Mouse (Mus musculus) spleen, postnatal 36 days (tissue): ENCODE data around the gene Calu.
A peak's percentile ranks its signal among the peaks of the same experiment; 100 is the strongest.
"Not testable (repeated sequence)": the region's sequence is repeated elsewhere in the genome, so short reads cannot be mapped to it uniquely, and the experiment has no call there.

Experiments
- DNase-seq, 2 experiments: peaks; one replicate each; pipeline ENCODE4 v3.0.0; 2022; ENCODE audit warnings: low spot score in 2 of 2, mixed read lengths in 1 of 2

Gene Calu

GRCm38 (mm10) chr6:29362246-29363128, 14.6 kb downstream of the Calu start:
- no peak for DNase-seq

- DNase-seq: no peak
Observed at GRCm38 (mm10) chr6:29363129-29363515, 15.3 kb downstream of the Calu start.

DNA sequence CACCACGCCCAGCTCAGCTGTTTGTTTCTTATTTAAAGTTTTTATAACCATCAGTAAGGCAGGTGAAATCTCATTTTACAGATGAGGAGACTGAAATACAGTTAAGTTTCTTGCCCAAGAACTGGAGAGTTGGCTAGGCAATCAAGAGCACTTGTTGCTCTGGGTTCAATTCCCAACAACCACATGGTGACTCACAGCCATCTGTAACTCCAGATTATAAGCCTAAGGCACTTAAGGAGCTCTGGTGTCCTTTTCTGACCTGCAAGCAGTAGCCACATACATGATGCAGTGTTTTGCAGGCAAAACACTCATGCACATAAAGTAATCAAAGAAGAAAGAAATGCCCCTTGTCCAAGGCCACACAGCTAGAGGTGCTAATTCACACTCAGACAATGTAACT, 17.4 kb downstream of the Calu start:
- DNase-seq: no peak

DNA sequence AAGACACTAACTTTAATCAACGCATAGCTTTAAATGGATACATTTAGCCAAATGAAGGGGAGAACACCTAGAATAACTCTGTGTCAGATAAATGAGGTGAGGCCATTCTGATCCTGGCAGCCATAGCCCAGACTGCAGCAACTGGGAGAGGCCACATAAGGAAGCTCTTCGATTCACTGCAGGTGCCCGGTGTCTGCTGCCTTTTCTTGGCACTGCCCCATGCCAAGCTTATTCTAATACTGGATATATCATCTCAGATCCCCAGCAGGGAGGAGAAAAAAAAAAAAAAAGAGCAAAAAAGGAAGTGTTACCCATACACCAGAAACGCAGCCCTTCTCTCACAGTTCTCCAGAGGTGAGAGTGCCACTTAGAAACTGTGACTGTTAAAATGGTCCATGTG, 29.5 kb downstream of the Calu start:
- DNase-seq: no peak

DNA sequence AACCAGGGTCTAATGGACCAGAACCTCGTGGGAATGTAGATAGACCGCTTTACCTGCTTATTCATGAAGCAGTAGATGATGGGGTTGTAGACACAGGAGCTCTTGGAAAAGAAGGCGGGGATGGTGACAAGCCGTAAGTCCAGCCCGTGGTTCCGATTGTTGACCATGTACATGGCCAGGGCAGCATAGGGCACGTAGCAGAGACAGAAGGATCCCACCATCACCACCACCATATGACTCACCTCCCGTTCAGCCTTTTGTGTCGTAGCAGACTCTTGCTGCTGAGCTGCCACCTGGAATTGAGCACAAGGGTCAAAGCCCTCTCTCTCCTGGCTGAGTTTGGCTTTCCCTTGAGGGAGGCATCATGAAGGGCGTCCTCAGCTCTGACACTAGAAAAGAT, 30.8 kb downstream of the Calu start:
- DNase-seq: no peak

- DNase-seq: no peak
Observed at GRCm38 (mm10) chr6:29379954-29380353, 32.1 kb downstream of the Calu start.

DNA sequence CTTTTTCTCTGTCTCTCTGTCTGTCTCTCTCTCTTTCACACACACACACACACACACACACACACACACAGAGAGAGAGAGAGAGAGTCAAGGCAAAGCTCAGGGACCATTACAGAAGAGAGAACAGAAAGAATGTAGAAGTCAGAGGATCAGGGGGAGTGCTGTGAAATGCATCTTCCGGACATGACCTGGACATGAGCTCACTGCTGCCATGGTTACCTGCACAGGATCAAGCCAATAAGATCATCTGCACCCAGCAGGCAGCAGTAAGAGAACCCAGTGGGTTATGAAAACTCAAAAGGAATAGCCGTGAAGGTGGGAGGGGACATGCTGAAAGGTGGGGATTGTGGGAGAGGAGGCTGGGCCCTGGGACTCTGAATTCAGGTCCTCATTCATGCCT, 34.6 kb downstream of the Calu start:
- DNase-seq: no peak

DNA sequence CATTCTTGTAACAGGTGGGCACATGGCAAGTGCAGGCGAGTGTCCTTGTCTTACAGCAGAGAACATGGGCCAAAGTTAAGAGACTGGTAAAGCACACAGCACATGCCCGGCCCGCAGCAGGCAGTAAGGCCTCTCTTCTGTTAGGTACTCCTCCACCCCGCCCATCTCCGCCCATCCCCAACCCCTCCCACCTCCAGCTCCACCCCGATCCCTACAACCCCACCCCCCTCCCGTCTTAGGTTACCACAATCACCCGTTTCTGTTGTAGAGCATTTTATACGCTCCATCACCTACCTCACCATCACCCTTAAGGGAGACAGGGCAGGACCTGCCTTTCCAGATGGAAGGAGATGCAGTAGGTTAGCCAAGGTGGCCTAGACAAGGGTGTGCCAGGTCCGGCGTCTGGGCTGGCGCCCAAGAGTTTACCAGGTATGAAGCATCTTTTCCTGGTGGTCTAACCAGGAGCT, 40.2 kb downstream of the Calu start, which contains the start of gene Opn1sw:
TSS of gene Opn1sw (minus strand) at position 417 of the 467 bp plus-strand sequence.
- DNase-seq: no peak

- DNase-seq: peak; percentile 10 to 17
Observed at GRCm38 (mm10) chr6:29388606-29389080, 40.8 kb downstream of the Calu start.

- DNase-seq: no peak
Observed at GRCm38 (mm10) chr6:29389425-29389824, 41.6 kb downstream of the Calu start.

DNA sequence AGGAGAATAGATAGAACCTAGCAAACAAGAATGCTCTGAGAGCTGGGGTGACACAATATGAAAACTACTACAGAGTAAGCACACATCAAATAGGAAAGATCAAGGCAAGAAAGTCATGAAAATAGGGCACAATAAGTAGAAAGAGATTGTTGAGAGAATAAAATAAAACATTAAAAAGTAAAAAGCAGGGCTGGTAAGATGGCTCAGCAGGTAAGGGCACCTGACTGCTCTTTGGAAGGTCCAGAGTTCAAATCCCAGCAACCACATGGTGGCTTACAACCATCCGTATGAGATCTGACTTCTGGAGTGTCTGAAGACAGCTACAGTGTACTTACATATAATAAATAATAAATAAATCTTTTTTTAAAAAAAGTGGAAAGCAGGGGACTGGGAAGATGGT, 42.6 kb downstream of the Calu start:
- not testable (repeated sequence) for DNase-seq

DNA sequence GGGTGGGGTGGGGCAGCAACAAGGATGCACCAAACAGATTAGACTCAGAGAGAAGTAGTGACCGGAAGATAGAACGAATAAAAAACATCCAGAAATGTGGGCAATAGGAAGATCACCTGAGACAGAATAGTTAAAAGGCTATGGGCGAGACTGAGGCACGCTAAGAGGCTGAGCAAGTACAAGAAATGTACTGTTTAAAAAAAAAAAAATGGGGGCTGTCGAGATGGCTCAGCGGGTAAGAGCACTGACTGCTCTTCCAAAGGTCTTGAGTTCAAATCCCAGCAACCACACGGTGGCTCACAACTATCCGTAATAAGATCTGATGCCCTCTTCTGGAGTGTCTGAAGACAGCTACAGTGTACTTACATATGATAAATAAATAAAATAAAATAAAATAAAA, 43.4 kb downstream of the Calu start:
- not testable (repeated sequence) for DNase-seq

- no peak for DNase-seq
Observed at GRCm38 (mm10) chr6:29391802-29392201, 43.9 kb downstream of the Calu start.

DNA sequence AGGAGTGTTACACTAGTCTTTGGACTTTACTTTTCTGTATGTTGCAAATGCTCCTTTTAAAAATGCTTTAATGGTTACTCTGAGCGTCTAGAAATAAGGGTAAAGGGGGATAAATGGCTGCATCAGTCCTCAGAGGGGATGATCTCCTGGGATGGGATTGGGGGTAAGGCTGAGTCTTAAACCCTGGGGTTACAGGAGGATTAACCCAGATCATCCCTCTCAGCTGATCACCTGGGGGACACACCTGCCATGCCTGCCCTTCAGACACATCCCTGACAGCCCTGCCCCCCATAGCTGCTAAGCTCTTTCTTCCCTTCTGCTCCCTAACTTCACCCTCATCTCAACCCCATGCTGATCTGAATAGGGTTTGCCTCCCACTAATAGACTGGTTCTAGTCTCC, 46.4 kb downstream of the Calu start:
- DNase-seq: no peak

DNA sequence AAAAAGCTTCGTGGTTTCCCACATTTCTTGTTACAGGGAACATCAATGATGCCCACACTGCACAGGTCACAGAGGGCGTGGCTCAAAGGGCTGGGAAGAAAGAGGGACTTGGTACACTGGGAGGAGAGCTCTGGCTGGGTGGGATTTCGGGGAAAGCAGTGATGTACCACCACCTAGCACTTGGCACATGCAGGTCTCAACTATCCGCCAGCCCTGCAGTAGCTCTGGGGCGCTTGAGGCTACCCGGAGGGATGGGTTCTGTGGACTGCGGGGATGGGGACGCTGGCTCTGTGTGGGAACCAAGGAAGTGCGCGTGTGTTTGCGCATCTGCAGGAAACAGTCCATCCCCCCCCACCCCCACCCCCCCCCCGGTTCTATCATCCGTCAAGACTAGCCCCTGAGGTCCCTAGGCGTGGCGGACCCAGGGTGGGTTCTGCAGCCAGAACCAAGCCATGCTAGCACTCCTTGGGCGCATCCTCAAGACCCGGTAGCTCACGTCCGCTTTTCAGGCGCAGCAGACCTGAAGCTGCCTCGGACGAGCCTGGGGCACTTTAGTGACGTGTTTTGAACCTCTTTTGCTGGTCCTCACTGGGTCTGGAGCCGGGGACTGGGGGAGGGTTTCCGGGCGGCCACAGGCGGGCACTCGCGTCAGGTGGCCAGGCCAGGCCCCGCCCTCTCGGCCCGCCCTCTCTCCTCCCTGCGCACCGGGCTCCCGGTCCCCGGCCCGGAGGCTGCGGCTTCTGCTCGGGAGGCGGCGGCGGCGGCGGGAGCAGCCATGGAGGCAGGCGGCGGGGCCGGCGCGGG, 48.2 kb downstream of the Calu start, which contains the start of gene Ccdc136:
TSS of gene Ccdc136 (plus strand) at position 400 of the 804 bp plus-strand sequence.
- DNase-seq: peak; percentile 17 to 32

GRCm38 (mm10) chr6:29396714-29397540, 49.1 kb downstream of the Calu start:
- DNase-seq: no peak

- DNase-seq: no peak
Observed at GRCm38 (mm10) chr6:29397575-29397974, 49.7 kb downstream of the Calu start.

DNA sequence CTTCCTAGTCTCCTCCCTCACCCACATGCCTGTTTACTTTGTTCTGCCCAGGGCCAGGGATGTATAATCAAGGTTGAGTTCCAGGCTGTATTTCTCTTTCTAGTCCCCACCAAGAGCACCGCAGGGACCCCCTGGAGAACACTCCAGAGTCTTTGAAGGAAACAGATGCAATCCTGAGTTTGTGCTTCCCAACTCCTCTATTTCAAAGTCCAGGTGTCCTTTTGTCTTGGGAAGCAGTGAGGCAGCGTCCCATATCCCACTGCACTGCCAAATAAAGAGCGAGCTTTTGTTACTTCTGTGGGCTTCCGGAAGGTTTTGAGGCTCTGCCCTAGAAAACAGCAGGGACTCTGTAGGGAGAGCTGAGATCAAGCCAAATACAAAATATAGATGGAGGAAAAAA, 52.0 kb downstream of the Calu start:
- no peak for DNase-seq

DNA sequence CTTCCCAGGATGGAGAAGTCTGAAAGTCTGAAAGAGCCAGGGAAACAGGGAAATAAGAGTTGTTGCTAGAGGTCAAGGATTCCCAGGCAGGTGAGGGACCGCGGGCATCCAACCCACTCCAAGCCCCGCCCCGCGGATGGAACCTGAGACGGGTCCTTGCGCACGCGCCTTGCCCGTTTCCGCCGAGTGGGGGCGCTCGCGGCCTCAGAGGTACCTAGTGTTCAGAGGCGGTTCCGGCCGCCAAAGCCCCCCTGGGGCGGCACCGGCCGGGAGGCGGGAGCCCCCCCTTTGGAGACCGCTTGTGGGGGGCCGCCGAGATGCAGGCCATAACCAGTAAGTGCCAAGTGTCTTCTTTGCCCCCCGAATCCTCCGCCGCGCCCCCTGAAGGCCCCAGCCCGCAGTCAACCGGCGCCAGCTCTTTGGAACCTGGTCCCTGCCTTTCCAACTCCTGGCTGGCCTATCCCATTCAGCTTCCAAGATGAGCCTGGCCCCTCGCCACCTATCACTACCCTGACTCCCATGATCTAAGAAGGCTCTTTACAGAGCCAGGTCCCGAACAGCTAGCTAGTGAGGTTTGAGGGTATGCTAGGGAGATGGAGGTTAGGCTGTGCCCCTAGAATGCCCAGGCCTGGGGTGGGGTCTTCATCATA, 54.9 kb downstream of the Calu start:
- no peak for DNase-seq

GRCm38 (mm10) chr6:29406412-29406811, 58.5 kb downstream of the Calu start:
- no peak for DNase-seq

GRCm38 (mm10) chr6:29415446-29415845, 67.6 kb downstream of the Calu start:
- DNase-seq: peak in 1 of 2 experiments; percentile 13
